In genomic region chr1:138083707-138084106, GRCm38 (mm10) we compare ENCODE assay signal across 22 mouse cellular contexts.
"Had no signal": no experiment of that assay in that cellular context is flagged by ENCODE, and none has a peak within 500 bp of the region (broad histone marks: within the 10 kb centered on the region; RNA-seq: fewer than 3 reads in every experiment).

No protein-coding gene starts in this region.

- H3K4me2 ChIP-seq: limb, embryonic 13.5 days; liver, embryonic 12.5 days; liver, embryonic 15.5 days; lung, embryonic 15.5 days; midbrain, embryonic 11.5 days; neural tube, embryonic 12.5 days had no signal

- H3K4me3 ChIP-seq: layer of hippocampus, adult 2 months; limb, embryonic 10.5 days; limb, embryonic 13.5 days; liver, embryonic 12.5 days; liver, embryonic 15.5 days; lung, embryonic 15.5 days; neural tube, embryonic 12.5 days had no signal

- ATAC-seq: inflammation-experienced regulatory T-cells, adult 6 months; liver, embryonic 12.5 days had no signal

- H3K27ac ChIP-seq: layer of hippocampus, adult 2 months; limb, embryonic 10.5 days; limb, embryonic 13.5 days; liver, embryonic 12.5 days; liver, embryonic 15.5 days; lung, embryonic 15.5 days; neural tube, embryonic 12.5 days; stomach, postnatal 0 days had no signal

- H3K27me3 ChIP-seq: limb, embryonic 13.5 days; liver, embryonic 12.5 days; liver, embryonic 15.5 days; lung, embryonic 15.5 days; neural tube, embryonic 12.5 days had no signal

- H3K4me1 ChIP-seq: liver, embryonic 12.5 days; liver, embryonic 15.5 days; lung, embryonic 15.5 days; neural tube, embryonic 12.5 days had no signal

- H3K9ac ChIP-seq: limb, embryonic 13.5 days; liver, embryonic 12.5 days; liver, embryonic 15.5 days; lung, embryonic 15.5 days; neural tube, embryonic 12.5 days had no signal

- H3K9me3 ChIP-seq: limb, embryonic 10.5 days; limb, embryonic 13.5 days; liver, embryonic 12.5 days; liver, embryonic 15.5 days; lung, embryonic 15.5 days; neural tube, embryonic 12.5 days had no signal

- DNase-seq: layer of hippocampus, adult 9-11 months; liver; lung, adult 18-20 months; lung, postnatal 10 days; lung, postnatal 4 days; midbrain, embryonic 14.5 days; right cerebral cortex, adult 18-20 months; right cerebral cortex, postnatal 14 days; right cerebral cortex, postnatal 4 days; thymus, adult 2 months; thymus, postnatal 14 days; thymus, postnatal 4 days had no signal

- H3K36me3 ChIP-seq: limb, embryonic 10.5 days; limb, embryonic 13.5 days; liver, embryonic 12.5 days; liver, embryonic 15.5 days; lung, embryonic 15.5 days; neural tube, embryonic 12.5 days had no signal
